Mouse (Mus musculus) brain, embryonic 18.5 days (tissue): ENCODE measurements around the gene B230217C12Rik.
A peak's percentile ranks its signal among the peaks of the same experiment; 100 is the strongest.

Experiments used
- DNase-seq: peaks from one replicate; pipeline ENCODE4 v3.0.0-alpha.2; 2012; ENCODE audit warnings: low read depth, low spot score

The B230217C12Rik gene

GRCm38 (mm10) chr11:97840539-97840954, at the start of gene B230217C12Rik:
TSS of gene B230217C12Rik (plus strand) at chr11:97840780.
- peak; percentile 51 for DNase-seq

GRCm38 (mm10) chr11:97793165-97793564, 47.4 kb upstream of the B230217C12Rik start:
- no peak for DNase-seq

GRCm38 (mm10) chr11:97796910-97797309, 43.7 kb upstream of the B230217C12Rik start:
- DNase-seq, result no peak

GRCm38 (mm10) chr11:97797369-97798082, 43.1 kb upstream of the B230217C12Rik start:
- DNase-seq, result no peak

DNA sequence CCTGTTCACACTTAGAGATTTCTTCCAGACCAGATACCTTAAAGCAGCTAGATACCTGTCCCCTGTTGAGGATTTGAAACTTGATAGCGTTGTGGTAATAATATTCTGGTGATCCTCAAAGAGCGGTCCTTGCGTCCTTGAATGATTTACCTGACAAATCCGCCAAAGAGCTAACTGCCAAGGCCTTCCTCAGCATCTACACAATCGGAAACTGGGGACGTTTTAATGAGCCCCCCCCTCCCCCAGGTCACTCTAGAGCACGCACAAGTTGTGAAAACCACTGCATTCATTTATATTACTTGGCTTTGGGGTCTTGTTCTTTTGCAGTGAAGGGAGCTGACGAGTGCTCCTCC, 42.5 kb upstream of the B230217C12Rik start:
- DNase-seq, result no peak

DNA sequence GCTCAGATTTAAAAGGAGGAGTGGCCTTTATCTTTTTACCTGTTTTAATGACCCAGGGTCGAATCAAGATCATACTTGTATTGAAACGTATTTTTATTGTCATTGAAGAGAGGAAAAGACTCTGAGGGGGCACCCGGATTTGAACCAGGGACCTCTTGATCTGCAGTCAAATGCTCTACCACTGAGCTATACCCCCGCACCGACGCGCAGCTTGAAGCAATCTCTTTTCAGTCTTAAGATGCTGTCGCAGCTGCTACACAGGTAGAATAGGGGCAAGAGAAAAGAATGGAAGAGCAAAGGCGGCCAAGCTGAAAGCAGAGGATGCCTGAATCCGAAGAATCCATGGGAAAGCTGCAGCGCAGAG, 41.8 kb upstream of the B230217C12Rik start, which contains the start of gene Lasp1:
Gene Lasp1, plus strand, starts transcription at position 219 of the 364 bp plus-strand sequence.
- no peak for DNase-seq

DNA sequence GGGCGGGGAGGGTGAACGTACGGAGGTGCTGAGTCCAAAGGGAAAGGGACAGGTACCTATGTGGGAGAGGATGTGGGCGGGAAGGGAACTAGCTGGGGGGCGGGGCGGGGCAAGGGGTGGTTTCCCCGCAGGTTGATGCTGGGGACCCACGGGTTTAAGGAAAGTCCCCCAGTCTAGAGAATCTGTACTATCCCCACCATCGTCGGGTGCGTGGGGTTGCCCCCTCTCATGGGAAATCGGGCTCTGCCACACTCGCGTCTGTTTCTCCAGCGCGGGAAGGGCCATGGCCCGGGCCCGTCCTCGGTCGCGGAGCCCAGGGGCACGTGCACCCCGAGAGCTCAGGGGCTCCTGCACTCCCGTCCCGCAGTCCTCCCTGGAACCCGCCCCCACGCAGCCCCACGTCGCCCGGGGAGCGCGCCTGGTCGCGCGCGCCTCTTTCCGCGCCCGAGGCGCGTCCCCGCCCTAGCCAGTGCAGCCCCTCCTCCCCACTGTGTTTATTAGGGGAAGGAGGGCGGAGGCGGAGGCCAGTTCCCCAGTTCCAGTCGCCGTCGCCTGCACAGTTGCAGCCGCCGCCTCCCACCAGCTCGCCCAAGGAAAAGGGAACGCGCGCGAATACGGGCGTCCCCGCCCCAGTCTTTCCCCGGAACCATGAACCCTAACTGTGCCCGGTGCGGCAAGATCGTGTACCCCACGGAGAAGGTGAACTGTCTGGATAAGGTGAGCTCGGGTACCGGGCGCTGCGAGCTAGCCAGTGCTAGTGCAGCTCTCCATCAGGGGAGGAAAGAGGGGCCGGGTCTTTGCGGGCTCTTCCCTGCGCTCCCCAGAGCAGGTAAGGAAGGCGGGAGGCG, 41.2 kb upstream of the B230217C12Rik start:
- peak; percentile 78 for DNase-seq

GRCm38 (mm10) chr11:97799994-97800690, 40.4 kb upstream of the B230217C12Rik start:
- no peak for DNase-seq

GRCm38 (mm10) chr11:97800691-97801408, 39.7 kb upstream of the B230217C12Rik start:
- DNase-seq, result no peak

DNA sequence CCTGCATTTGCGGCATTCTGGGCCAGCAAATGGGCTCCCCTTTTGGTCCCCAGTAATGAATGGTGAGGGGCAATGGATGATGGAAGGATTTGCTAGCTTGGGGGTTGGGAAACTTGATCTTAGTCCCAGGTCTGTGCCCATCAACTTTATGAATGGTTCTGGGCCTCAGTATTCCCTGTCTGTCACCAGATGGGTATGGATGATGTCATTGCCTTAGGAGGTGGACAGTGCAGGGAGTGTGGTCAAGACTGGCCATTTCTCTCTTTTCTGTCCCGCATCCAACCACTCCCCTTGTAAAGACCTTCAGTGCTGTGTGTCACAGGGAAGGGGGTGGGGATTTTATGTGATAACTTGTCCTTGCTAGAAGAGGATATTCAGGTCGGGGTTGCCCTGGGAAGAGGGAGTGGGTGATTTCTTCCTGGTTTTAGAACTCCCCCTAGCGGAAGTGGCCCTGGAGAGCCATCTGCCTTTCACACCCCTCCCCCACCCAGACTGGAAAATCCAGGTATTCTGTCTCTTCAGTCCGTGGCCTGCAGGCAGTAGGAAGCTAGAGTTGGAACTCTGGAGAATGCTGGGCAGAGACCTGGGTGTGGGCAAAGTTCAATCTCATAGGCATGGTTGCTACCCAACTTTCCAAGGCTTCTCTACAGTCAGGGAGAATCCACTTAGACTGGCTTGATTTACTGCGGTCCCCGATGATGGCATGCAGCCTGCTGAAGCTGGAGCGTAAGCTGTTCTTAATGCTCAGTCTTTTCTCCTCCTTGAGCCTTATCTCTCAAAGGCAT, 39.0 kb upstream of the B230217C12Rik start:
- DNase-seq, result no peak

DNA sequence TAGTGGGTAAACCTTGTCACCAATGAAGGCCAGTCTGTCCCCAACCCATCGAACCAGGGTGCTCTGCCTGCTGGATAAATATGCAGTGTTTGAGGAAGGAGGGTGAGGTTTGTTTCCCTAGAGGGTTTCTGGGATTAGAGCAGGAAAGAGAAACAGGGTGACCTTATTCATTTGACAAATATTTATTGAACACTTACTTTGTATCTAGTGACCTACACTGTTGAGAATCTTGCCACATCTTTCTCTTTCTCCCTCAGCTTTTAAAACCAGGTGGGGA, 38.4 kb upstream of the B230217C12Rik start:
- DNase-seq, result no peak

DNA sequence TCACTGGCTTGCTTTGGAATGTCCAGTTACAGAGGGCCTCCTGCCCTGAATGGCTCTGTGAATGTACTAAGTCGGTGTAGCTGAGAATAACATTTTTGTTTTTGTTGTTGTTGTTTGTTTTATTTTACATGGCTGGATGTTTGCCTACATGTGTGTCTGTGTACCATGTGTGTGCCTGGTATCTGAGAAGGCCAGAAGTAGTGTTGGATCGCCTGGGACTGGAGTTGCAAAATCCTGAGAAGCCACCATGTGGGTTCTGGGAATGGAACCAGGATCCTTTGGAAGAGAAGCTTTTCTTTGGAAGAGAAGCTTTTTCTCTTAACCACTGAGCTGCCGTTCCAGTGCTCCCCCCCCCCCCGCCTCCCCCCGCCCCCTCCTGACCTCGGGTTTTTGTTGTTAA, 38.1 kb upstream of the B230217C12Rik start:
- no peak for DNase-seq

- no peak for DNase-seq
Measured at GRCm38 (mm10) chr11:97803847-97804246, 36.7 kb upstream of the B230217C12Rik start.

DNA sequence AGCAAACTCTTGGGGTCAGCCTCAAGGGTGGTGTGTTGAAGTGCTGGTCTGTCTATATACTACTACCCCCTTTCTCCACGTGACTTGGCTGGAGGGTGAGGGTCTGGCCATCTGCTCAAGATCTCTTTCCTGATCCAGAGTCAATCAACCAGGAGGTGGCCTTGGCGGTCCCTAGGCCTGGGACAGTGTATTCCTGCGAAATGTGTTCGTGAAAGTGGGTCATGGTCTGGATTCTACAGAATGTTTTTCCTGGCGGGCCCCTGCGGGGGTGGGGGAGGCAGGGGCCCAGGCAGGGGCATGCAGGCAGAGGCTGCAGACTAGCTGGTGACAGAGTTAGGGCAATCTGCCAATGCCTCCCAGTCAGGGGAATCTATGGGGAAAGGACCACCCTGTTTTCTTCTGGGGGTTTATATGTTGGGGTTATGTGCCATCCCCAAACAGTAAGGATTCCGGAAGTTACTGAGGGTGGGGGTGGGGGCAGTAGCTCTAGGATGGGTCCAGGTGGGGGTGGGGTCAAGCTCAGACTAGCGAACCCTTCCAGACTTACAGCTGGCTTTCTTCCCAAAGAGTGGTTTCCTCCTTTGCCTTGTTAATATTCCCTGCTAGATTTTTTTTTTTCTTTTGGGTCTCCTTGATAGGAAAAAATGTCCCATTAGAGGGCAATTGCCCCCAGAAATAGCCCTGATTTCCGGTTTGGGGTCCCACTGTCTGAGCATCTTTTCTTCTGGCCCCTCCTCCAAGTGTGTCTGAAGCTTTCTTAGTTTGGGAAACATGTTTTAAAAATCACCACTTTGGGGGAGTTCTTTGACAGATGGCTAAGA, 35.5 kb upstream of the B230217C12Rik start:
- DNase-seq, result no peak

- DNase-seq, result no peak
Measured at GRCm38 (mm10) chr11:97805662-97806612, 34.6 kb upstream of the B230217C12Rik start.

GRCm38 (mm10) chr11:97806613-97806964, 34.0 kb upstream of the B230217C12Rik start:
- DNase-seq, result no peak

GRCm38 (mm10) chr11:97807626-97808025, 33.0 kb upstream of the B230217C12Rik start:
- no peak for DNase-seq

- DNase-seq, result no peak
Measured at GRCm38 (mm10) chr11:97808093-97808492, 32.5 kb upstream of the B230217C12Rik start.

DNA sequence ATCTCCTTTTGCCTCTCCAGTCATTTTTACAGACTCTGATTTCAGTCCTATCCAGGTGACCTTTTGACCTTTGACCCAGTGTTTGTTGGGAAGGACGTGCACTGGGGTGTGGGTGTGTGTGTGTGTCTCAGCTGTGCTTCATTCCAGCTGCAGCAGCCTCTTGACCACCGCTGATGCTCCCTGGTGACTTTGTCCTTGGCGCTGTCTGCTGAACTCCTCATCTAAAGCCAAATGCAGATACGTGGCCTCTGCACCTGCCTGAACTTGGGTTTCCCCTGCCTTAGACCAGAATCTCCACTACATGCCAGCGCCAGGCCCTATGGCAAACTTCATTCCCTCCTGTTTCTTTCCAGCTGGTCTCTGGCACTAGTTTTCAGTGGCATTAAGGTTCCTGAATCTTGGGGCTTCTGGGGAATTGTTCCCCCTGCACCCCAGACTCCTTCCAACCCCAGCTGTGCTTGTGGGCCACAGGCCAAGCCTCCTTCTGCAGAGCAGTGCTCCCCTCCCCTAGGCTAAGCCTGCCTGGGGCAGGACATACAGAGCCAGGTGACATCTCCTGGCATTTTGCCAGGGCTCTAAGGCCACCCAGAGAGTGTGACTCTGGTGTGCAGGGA, 31.9 kb upstream of the B230217C12Rik start:
- DNase-seq, result no peak
